Mouse (Mus musculus) MEL (cell line): ENCODE measurements at regions not wholly inside any gene's neighbourhood (a gene's known extent, or its start where the extent isn't known, plus 50 kb on each side); places are given as distances from the start of the nearest gene placed in this dataset.

Experiments used
- DNase-seq: peaks from one replicate; pipeline ENCODE4 v3.0.0; 2011; ENCODE audit warnings: low read depth, low spot score
- H3K27ac ChIP-seq: 2 replicates; pipeline ENCODE4 v1.5.1; 2012; ENCODE audit warnings: low read depth, mild to moderate bottlenecking, control low read depth, low read length, moderate library complexity; ENCODE audit not compliant: control insufficient read depth
- H3K27me3 ChIP-seq, 2 experiments: fragments of 150-350 bp in 1 of 2; sonication (generic) in 1 of 2; 2 replicates each; pipeline ENCODE4 v1.6.1; 2012; ENCODE audit warnings: low read length in 2 of 2, mild to moderate bottlenecking in 2 of 2, improper control_type of control experiment in 1 of 2, moderate library complexity in 1 of 2; ENCODE audit not compliant: insufficient read depth in 2 of 2, control insufficient read depth in 1 of 2
- H3K36me3 ChIP-seq, 2 experiments: 2 replicates each; pipeline ENCODE4 v1.6.1; 2012 to 2014; ENCODE audit warnings: low read length in 2 of 2, improper control_type of control experiment in 1 of 2, inconsistent platforms in 1 of 2, mild to moderate bottlenecking in 1 of 2; ENCODE audit not compliant: insufficient read depth in 2 of 2, control insufficient read depth in 1 of 2
- H3K4me1 ChIP-seq, 2 experiments: fragments of 150-350 bp in 1 of 2; sonication (generic) in 1 of 2; 2 replicates each; pipeline ENCODE4 v1.6.1; 2012; ENCODE audit warnings: low read length in 2 of 2, improper control_type of control experiment in 1 of 2, mild to moderate bottlenecking in 1 of 2; ENCODE audit not compliant: insufficient read depth in 2 of 2, control insufficient read depth in 1 of 2
- H3K4me3 ChIP-seq, 2 experiments: fragments of 150-350 bp in 1 of 2; sonication (generic) in 1 of 2; 2 replicates each; pipeline ENCODE4 v1.5.1; 2012; ENCODE audit warnings: low read depth in 2 of 2, low read length in 2 of 2, mild to moderate bottlenecking in 2 of 2, moderate library complexity in 2 of 2, control low read depth in 1 of 2, improper control_type of control experiment in 1 of 2; ENCODE audit not compliant: control insufficient read depth in 1 of 2, insufficient read depth in 1 of 2
- H3K79me2 ChIP-seq: 2 replicates; pipeline ENCODE4 v1.6.1; 2012; ENCODE audit warnings: mild to moderate bottlenecking, low read length, moderate library complexity; ENCODE audit not compliant: control insufficient read depth, poor library complexity, insufficient read depth
- H3K9ac ChIP-seq: 2 replicates; pipeline ENCODE4 v1.6.1; 2012; ENCODE audit warnings: low read depth, mild to moderate bottlenecking, control low read depth, low read length, moderate library complexity; ENCODE audit not compliant: control insufficient read depth, poor library complexity, severe bottlenecking
- H3K9me3 ChIP-seq: fragments of 150-350 bp; sonication (generic); replicated peaks from 2 replicates; pipeline ENCODE4 v1.6.1; 2012; ENCODE audit warnings: mild to moderate bottlenecking, low read length, improper control_type of control experiment, moderate library complexity; ENCODE audit not compliant: insufficient read depth
- CHD1 ChIP-seq: IDR thresholded peaks from 2 replicates; pipeline ENCODE4 v1.6.1; 2012; ENCODE audit warnings: low read depth, mild to moderate bottlenecking, inconsistent platforms, low read length, improper control_type of control experiment
- CHD2 ChIP-seq: IDR thresholded peaks from 2 replicates; pipeline ENCODE4 v1.6.1; 2011; ENCODE audit warnings: low read length, improper control_type of control experiment
- CTCF ChIP-seq, 3 experiments: IDR thresholded peaks in 2 of 3; conservative IDR thresholded peaks in 1 of 3; 2 replicates each; pipeline ENCODE4 v1.5.1; 2011 to 2012; ENCODE audit warnings: low read length in 3 of 3, low read depth in 2 of 3, mild to moderate bottlenecking in 2 of 3, improper control_type of control experiment in 1 of 3, inconsistent platforms in 1 of 3, mixed read lengths in 1 of 3, moderate library complexity in 1 of 3; ENCODE audit not compliant: control insufficient read depth in 1 of 3, insufficient read depth in 1 of 3, poor library complexity in 1 of 3, severe bottlenecking in 1 of 3
- E2F4 ChIP-seq: IDR thresholded peaks from 2 replicates; pipeline ENCODE4 v1.6.1; 2011; ENCODE audit warnings: low read depth, low read length, improper control_type of control experiment, borderline replicate concordance
- ELF1 ChIP-seq: IDR thresholded peaks from 2 replicates; pipeline ENCODE4 v1.6.1; 2014; ENCODE audit warnings: low read depth, mild to moderate bottlenecking, inconsistent platforms, low read length, improper control_type of control experiment, moderate library complexity
- EP300 ChIP-seq, 2 experiments: IDR thresholded peaks; 2 replicates each; pipeline ENCODE4 v1.6.1; 2011; ENCODE audit warnings: improper control_type of control experiment in 2 of 2, low read length in 2 of 2, low read depth in 1 of 2, mild to moderate bottlenecking in 1 of 2
- ETS1 ChIP-seq: IDR thresholded peaks from 2 replicates; pipeline ENCODE4 v1.6.1; 2012; ENCODE audit warnings: low read depth, mild to moderate bottlenecking, inconsistent platforms, low read length, improper control_type of control experiment, moderate library complexity
- GABPA ChIP-seq: IDR thresholded peaks from 2 replicates; pipeline ENCODE4 v1.6.1; 2012; ENCODE audit warnings: low read depth, mild to moderate bottlenecking, inconsistent platforms, low read length, improper control_type of control experiment, moderate library complexity
- HCFC1 ChIP-seq: IDR thresholded peaks from 2 replicates; pipeline ENCODE4 v1.6.1; 2012; ENCODE audit warnings: low read depth, mild to moderate bottlenecking, inconsistent platforms, low read length, improper control_type of control experiment, moderate library complexity
- JUND ChIP-seq: IDR thresholded peaks from 2 replicates; pipeline ENCODE4 v1.6.1; 2011; ENCODE audit warnings: low read depth, mild to moderate bottlenecking, improper control_type of control experiment, low read length
- KAT2A ChIP-seq: conservative IDR thresholded peaks from 2 replicates; pipeline ENCODE4 v1.6.1; 2012; ENCODE audit warnings: low read depth, low read length, improper control_type of control experiment, inconsistent platforms
- MAFK ChIP-seq: IDR thresholded peaks from 2 replicates; pipeline ENCODE4 v1.6.1; 2011; ENCODE audit warnings: low read depth, mild to moderate bottlenecking, low read length, improper control_type of control experiment, borderline replicate concordance
- MAX ChIP-seq: IDR thresholded peaks from 2 replicates; pipeline ENCODE4 v1.6.1; 2011; ENCODE audit warnings: low read length, improper control_type of control experiment
- MEF2A ChIP-seq: IDR thresholded peaks from 2 replicates; pipeline ENCODE4 v1.6.1; 2014; ENCODE audit warnings: low read depth, mild to moderate bottlenecking, inconsistent platforms, low read length, improper control_type of control experiment; ENCODE audit not compliant: poor library complexity, insufficient replicate concordance, severe bottlenecking; ENCODE audit errors: extremely low read depth
- MXI1 ChIP-seq: IDR thresholded peaks from 2 replicates; pipeline ENCODE4 v1.6.1; 2011; ENCODE audit warnings: mild to moderate bottlenecking, low read depth, low read length, improper control_type of control experiment
- MYB ChIP-seq: IDR thresholded peaks from 2 replicates; pipeline ENCODE4 v1.6.1; 2011; ENCODE audit warnings: mild to moderate bottlenecking, low read depth, low read length, improper control_type of control experiment
- MYC ChIP-seq: IDR thresholded peaks from 2 replicates; pipeline ENCODE4 v1.6.1; 2011; ENCODE audit warnings: low read depth, mild to moderate bottlenecking, low read length, improper control_type of control experiment, moderate library complexity
- NRF1 ChIP-seq: IDR thresholded peaks from 2 replicates; pipeline ENCODE4 v1.6.1; 2014; ENCODE audit warnings: low read depth, mild to moderate bottlenecking, inconsistent platforms, low read length, improper control_type of control experiment, moderate library complexity; ENCODE audit not compliant: poor library complexity, insufficient read depth, severe bottlenecking
- POLR2A ChIP-seq, 2 experiments: IDR thresholded peaks; 2 replicates each; pipeline ENCODE4 v1.6.1; 2011 to 2012; ENCODE audit warnings: low read length in 2 of 2, mild to moderate bottlenecking in 2 of 2, control low read depth in 1 of 2, improper control_type of control experiment in 1 of 2, low read depth in 1 of 2, moderate library complexity in 1 of 2; ENCODE audit not compliant: control insufficient read depth in 1 of 2, insufficient read depth in 1 of 2, poor library complexity in 1 of 2
- POLR2AphosphoS5 ChIP-seq: IDR thresholded peaks from 2 replicates; pipeline ENCODE4 v1.6.1; 2012; ENCODE audit warnings: low read depth, borderline replicate concordance, mild to moderate bottlenecking, inconsistent platforms, low read length, moderate library complexity, mixed read lengths
- RAD21 ChIP-seq: IDR thresholded peaks from 2 replicates; pipeline ENCODE4 v1.6.1; 2011; ENCODE audit warnings: mild to moderate bottlenecking, low read depth, low read length, improper control_type of control experiment
- SIN3A ChIP-seq: IDR thresholded peaks from 2 replicates; pipeline ENCODE4 v1.6.1; 2012; ENCODE audit warnings: low read length, improper control_type of control experiment, inconsistent platforms
- SMC3 ChIP-seq: IDR thresholded peaks from 2 replicates; pipeline ENCODE4 v1.6.1; 2011; ENCODE audit warnings: low read depth, low read length, improper control_type of control experiment
- TAL1 ChIP-seq: IDR thresholded peaks from 2 replicates; pipeline ENCODE4 v1.6.1; 2012; ENCODE audit warnings: mild to moderate bottlenecking, inconsistent platforms, low read length, moderate library complexity, mixed read lengths
- TBP ChIP-seq: IDR thresholded peaks from 2 replicates; pipeline ENCODE4 v1.8.0; 2011; ENCODE audit warnings: low read depth, low read length, improper control_type of control experiment
- TCF12 ChIP-seq: IDR thresholded peaks from 2 replicates; pipeline ENCODE4 v1.6.1; 2014; ENCODE audit warnings: low read depth, mild to moderate bottlenecking, inconsistent platforms, low read length, improper control_type of control experiment, moderate library complexity
- UBTF ChIP-seq: IDR thresholded peaks from 2 replicates; pipeline ENCODE4 v1.6.1; 2012; ENCODE audit warnings: low read depth, mild to moderate bottlenecking, inconsistent platforms, low read length, improper control_type of control experiment, moderate library complexity, borderline replicate concordance; ENCODE audit not compliant: insufficient read depth
- USF1 ChIP-seq: IDR thresholded peaks from 2 replicates; pipeline ENCODE4 v1.6.1; 2014; ENCODE audit warnings: low read depth, mild to moderate bottlenecking, inconsistent platforms, low read length, improper control_type of control experiment, moderate library complexity
- ZC3H11A ChIP-seq: IDR thresholded peaks from 2 replicates; pipeline ENCODE4 v1.6.1; 2012; ENCODE audit warnings: low read depth, mild to moderate bottlenecking, inconsistent platforms, low read length, improper control_type of control experiment
- ZKSCAN1 ChIP-seq: IDR thresholded peaks from 2 replicates; pipeline ENCODE4 v1.6.1; 2012; ENCODE audit warnings: low read depth, mild to moderate bottlenecking, inconsistent platforms, low read length, improper control_type of control experiment, moderate library complexity
- ZMIZ1 ChIP-seq: IDR thresholded peaks from 2 replicates; pipeline ENCODE4 v1.6.1; 2012; ENCODE audit warnings: low read depth, mild to moderate bottlenecking, inconsistent platforms, low read length, improper control_type of control experiment, moderate library complexity
- ZNF384 ChIP-seq: IDR thresholded peaks from 2 replicates; pipeline ENCODE4 v1.6.1; 2012; ENCODE audit warnings: low read depth, mild to moderate bottlenecking, inconsistent platforms, low read length, improper control_type of control experiment

DNA sequence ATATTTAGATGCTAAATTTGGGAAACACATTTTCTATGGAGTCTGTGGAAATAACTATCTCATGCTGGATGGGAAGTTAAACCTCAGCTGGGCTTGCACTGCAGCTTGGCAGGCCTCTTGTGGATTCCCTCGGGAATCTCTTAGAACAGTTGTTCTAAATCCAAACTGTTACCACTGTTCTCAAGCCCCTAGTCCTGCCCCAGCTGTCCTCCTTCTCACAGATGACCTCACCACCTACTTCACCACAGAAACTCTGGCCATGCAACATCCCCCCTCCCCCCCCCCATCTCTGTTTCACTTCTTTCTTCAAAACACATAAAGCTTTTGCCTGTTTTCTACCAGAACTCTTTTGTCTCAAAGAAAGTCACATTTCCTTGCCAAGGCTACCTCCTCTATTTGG lies 136.6 kb upstream of the Wdr44 start:
- no peak overlapping the region for H3K27ac ChIP-seq
- no peaks in the 10 kb centered on the region for H3K79me2 ChIP-seq
- DNase-seq: no peak
- no peaks in the 10 kb centered on the region for H3K4me1 ChIP-seq
- no peaks in the 10 kb centered on the region for H3K27me3 ChIP-seq
- no peaks in the 10 kb centered on the region for H3K36me3 ChIP-seq
- no peaks in the 10 kb centered on the region for H3K9me3 ChIP-seq
- H3K4me3 ChIP-seq: no peak overlapping the region
- H3K9ac ChIP-seq: no peak overlapping the region
- no peak for TF ChIP-seq ZMIZ1
- TF ChIP-seq MXI1: no peak
- no peak for TF ChIP-seq POLR2A (IDR thresholded peaks at IDR 0.05; ENCODE audit: control insufficient read depth in 1 of 2, insufficient read depth in 1 of 2, low read depth in 1 of 2, low read length in 2 of 2, poor library complexity in 1 of 2)
- TF ChIP-seq ZKSCAN1: no peak
- TF ChIP-seq MEF2A: no peak
- TF ChIP-seq USF1: no peak
- no peak for TF ChIP-seq ZC3H11A
- TF ChIP-seq MAX: no peak
- no peak for TF ChIP-seq NRF1

DNA sequence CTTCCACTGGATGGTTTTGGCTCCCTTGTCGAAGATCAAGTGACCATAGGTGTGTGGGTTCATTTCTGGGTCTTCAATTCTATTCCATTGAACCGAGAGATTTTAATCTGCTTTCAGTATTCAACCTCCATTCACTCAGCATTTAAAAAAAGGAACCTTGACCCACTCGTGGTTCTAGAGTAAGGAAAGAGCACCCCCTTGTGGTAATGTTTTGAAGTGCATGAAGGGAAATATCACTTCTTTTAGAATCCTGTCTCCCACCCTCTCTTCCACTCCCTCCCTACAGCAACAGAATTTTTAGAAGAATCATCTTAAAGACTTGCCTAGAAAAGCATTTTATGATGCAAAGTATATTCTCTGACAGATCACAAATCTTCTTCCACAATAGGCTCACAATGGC lies 127.3 kb upstream of the Wdr44 start:
- Histone ChIP-seq H3K27me3 (no peaks in the 10 kb centered on the region), H3K4me1 (no peaks in the 10 kb centered on the region), H3K9ac (no peak overlapping the region), H3K36me3 (no peaks in the 10 kb centered on the region), H3K27ac (no peak overlapping the region), H3K79me2 (no peaks in the 10 kb centered on the region), H3K9me3 (no peaks in the 10 kb centered on the region), H3K4me3 (no peak overlapping the region)
- peak; percentile 57 for DNase-seq
- TF ChIP-seq CTCF (IDR thresholded peaks at IDR 0.05 in 2 of 3, conservative IDR thresholded peaks at IDR 0.05 in 1 of 3; ENCODE audit: control insufficient read depth in 1 of 3, insufficient read depth in 1 of 3, low read depth in 2 of 3, low read length in 3 of 3, poor library complexity in 1 of 3, severe bottlenecking in 1 of 3) (peak; percentile 6 to 79 (median 62); a peak in 4 of 6 replicates), MAX (no peak), KAT2A (no peak), E2F4 (no peak), MAFK (no peak), SIN3A (no peak), MXI1 (no peak), ZC3H11A (peak; percentile 63; the same call in 1 of the 2 replicates), NRF1 (no peak), RAD21 (peak; percentile 79), ELF1 (no peak), UBTF (no peak), POLR2AphosphoS5 (no peak), GABPA (no peak), TBP (no peak), ZNF384 (0 out of 2 replicates have a peak, but pooled peaks have one; percentile 26), TAL1 (no peak), MYC (0 out of 2 replicates have a peak, but pooled peaks have one; percentile 17), POLR2A (IDR thresholded peaks at IDR 0.05; ENCODE audit: control insufficient read depth in 1 of 2, insufficient read depth in 1 of 2, low read depth in 1 of 2, low read length in 2 of 2, poor library complexity in 1 of 2) (no peak), ETS1 (no peak), CHD1 (no peak), ZMIZ1 (no peak), SMC3 (peak; percentile 68), HCFC1 (no peak), TCF12 (no peak), CHD2 (no peak), ZKSCAN1 (no peak), JUND (no peak), EP300 (IDR thresholded peaks at IDR 0.05; ENCODE audit: low read depth in 1 of 2, low read length in 2 of 2) (no peak), MYB (no peak)
